In the genomic region with DNA sequence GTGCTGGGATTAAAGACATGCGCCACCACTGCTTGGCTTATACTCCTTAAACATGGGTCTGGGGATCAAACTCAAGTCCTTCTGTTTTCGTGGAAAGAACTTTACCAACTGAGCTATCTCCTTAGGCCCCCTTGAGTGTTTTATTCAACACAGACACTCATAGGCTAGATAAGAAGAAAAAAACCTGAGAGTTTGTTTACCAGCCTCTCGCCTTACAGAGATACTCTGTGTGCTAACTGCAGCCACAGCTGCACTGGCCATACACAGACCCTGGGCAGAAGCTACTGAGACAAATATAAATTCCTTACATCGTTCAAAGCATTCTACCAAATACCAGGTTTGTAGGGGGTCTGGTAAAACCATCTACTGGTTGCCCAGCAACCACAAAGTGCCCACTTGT, we compare ENCODE assay signal across 18 mouse cellular contexts.
"Had no signal": no experiment of that assay in that cellular context is flagged by ENCODE, and none has a peak within 500 bp of the region (broad histone marks: within the 10 kb centered on the region; RNA-seq: fewer than 3 reads in every experiment).

No protein-coding gene starts in this region.

- H3K9me3 ChIP-seq: liver, embryonic 15.5 days; lung, embryonic 15.5 days; megakaryocyte, embryonic 14.5 days; midbrain, embryonic 10.5 days; midbrain, embryonic 13.5 days; neural tube, embryonic 13.5 days had no signal

- H3K27me3 ChIP-seq: liver, embryonic 15.5 days; lung, embryonic 15.5 days; megakaryocyte, embryonic 14.5 days; midbrain, embryonic 13.5 days; neural tube, embryonic 13.5 days had no signal

- H3K4me2 ChIP-seq: liver, embryonic 15.5 days; lung, embryonic 15.5 days; midbrain, embryonic 13.5 days; neural tube, embryonic 13.5 days had no signal

- H3K27ac ChIP-seq: kidney, postnatal 0 days; layer of hippocampus, adult 2 months; liver, embryonic 15.5 days; lung, embryonic 15.5 days; midbrain, embryonic 10.5 days; midbrain, embryonic 13.5 days; neural tube, embryonic 13.5 days had no signal

- ATAC-seq: intestine, postnatal 0 days; midbrain, embryonic 13.5 days; midbrain, embryonic 16.5 days had no signal

- H3K4me3 ChIP-seq: layer of hippocampus, adult 2 months; liver, embryonic 15.5 days; lung, embryonic 15.5 days; megakaryocyte, embryonic 14.5 days; midbrain, embryonic 10.5 days; midbrain, embryonic 13.5 days; myocyte; neural tube, embryonic 13.5 days had no signal

- H3K36me3 ChIP-seq: lung, embryonic 15.5 days; midbrain, embryonic 10.5 days had no signal

- H3K9ac ChIP-seq: liver, embryonic 15.5 days; lung, embryonic 15.5 days; midbrain, embryonic 13.5 days; neural tube, embryonic 13.5 days had no signal

- DNase-seq: kidney, adult 2 months; kidney, postnatal 25 days; layer of hippocampus, adult 9-11 months; lung, postnatal 14 days; retina, postnatal 1 day; thymus, adult 18-20 months; thymus, postnatal 36 days had no signal
